Mouse (Mus musculus) left cerebral cortex, adult 18-20 months (tissue): ENCODE data around the gene Matn3. TPM values are rescaled to one million over a fixed set of nuclear protein-coding genes. Genes with fewer than 3 reads are reported as not detected.

Source experiments
- DNase-seq, 2 experiments: peaks; one replicate each; pipeline ENCODE4 v3.0.0; 2021 to 2022; ENCODE audit warnings: low spot score in 2 of 2, mixed read lengths in 1 of 2
- total RNA-seq, 2 experiments: library from RNA; stranded (reverse); gene quantifications; 2 replicates each; pipeline ENCODE4 v1.2.3; 2021

The Matn3 gene
- total RNA-seq, 2 experiments from 2014 or later: 0.12 TPM; not detected in 1

- no peak for DNase-seq
These were observed 72.7 kb downstream of the Matn3 start for GRCm38 (mm10) chr12:9020431-9020830.

GRCm38 (mm10) chr12:9020986-9021385, 73.3 kb downstream of the Matn3 start:
- no peak for DNase-seq

Other genes starting within 250 kb of the Matn3 start
- 1 to 10 TPM; 1.2 to 1.6 TPM for gene Sdc1, start 176.6 kb upstream of the Matn3 start, total RNA-seq
- 100 to 1,000 TPM; 184 to 192 TPM for gene Laptm4a, start 26.3 kb upstream of the Matn3 start, total RNA-seq
- 10 to 100 TPM; 43.6 to 47.1 TPM for gene Wdr35, start 26.0 kb downstream of the Matn3 start, total RNA-seq
- 1 to 10 TPM; 4.2 to 5.2 TPM for gene Ttc32, start 82.1 kb downstream of the Matn3 start, total RNA-seq